Comparison of ENCODE assay signal across 8 mouse cellular contexts in genomic region chr13:34793816-34794215, GRCm38 (mm10). TPM values are rescaled to one million over a fixed set of nuclear protein-coding genes. Genes with fewer than 3 reads are reported as not detected.
DNase-seq lines count a peak whose midpoint lies in the region; ATAC-seq and TF ChIP-seq lines count a peak whose summit lies in the region.

No protein-coding gene starts in this region.

- WGBS in embryonic facial prominence, embryonic 11.5 days: 46% methylated on average over 2 of the region's 2 CpGs
- WGBS in stomach, postnatal 0 days: 30% methylated on average over 2 of the region's 2 CpGs

- TF ChIP-seq CTCF in testis, adult 2 months (IDR thresholded peaks at IDR 0.05; ENCODE audit: control insufficient read depth, insufficient read depth, insufficient replicate concordance, low read depth, low read length): peak; percentile 46; the same call in 1 of the 2 replicates
- peak; percentile 73 for TF ChIP-seq CTCF in stomach, postnatal 0 days (IDR thresholded peaks at IDR 0.05; ENCODE audit: low read depth)

- H3K27me3 ChIP-seq in testis, adult 2 months (ENCODE audit: control insufficient read depth, insufficient read depth, low read length): no peaks in the 10 kb centered on the region
- no peaks in the 10 kb centered on the region for H3K27me3 ChIP-seq in embryonic facial prominence, embryonic 11.5 days (ENCODE audit: control insufficient read depth, insufficient read depth, low read length)
- no peaks in the 10 kb centered on the region for H3K27me3 ChIP-seq in stomach, postnatal 0 days (ENCODE audit: control insufficient read depth, insufficient read depth, low read length)

- no peak overlapping the region for H3K4me2 ChIP-seq in embryonic facial prominence, embryonic 11.5 days (ENCODE audit: low read depth, low read length)
- H3K4me2 ChIP-seq in stomach, postnatal 0 days (replicated peaks; ENCODE audit: low read depth): no peak overlapping the region

- TF ChIP-seq EP300 in stomach, postnatal 0 days (optimal IDR thresholded peaks at IDR 0.05): no peak

- ATAC-seq in cerebellum, adult (ENCODE audit: insufficient number of reproducible peaks, low FRiP score, low TSS enrichment): no peak
- ATAC-seq in embryonic facial prominence, embryonic 11.5 days (replicated peaks; ENCODE audit: insufficient number of reproducible peaks, low FRiP score, low TSS enrichment, low read depth): no peak
- ATAC-seq in stomach, postnatal 0 days (ENCODE audit: low FRiP score, low TSS enrichment): no peak

- H3K4me1 ChIP-seq in testis, adult 2 months (ENCODE audit: control insufficient read depth, insufficient read depth, low read length): no peaks in the 10 kb centered on the region
- no peaks in the 10 kb centered on the region for H3K4me1 ChIP-seq in embryonic facial prominence, embryonic 11.5 days (ENCODE audit: control insufficient read depth, insufficient read depth, low read length)
- no peaks in the 10 kb centered on the region for H3K4me1 ChIP-seq in stomach, postnatal 0 days (replicated peaks; ENCODE audit: control insufficient read depth, insufficient read depth)

- no peaks in the 10 kb centered on the region for H3K9me3 ChIP-seq in embryonic facial prominence, embryonic 11.5 days (replicated peaks; ENCODE audit: control insufficient read depth, low read length)
- no peaks in the 10 kb centered on the region for H3K9me3 ChIP-seq in stomach, postnatal 0 days (ENCODE audit: control insufficient read depth, low read length)

- no peak overlapping the region for H3K4me3 ChIP-seq in testis, adult 2 months (ENCODE audit: control insufficient read depth, low read depth, low read length)
- no peak overlapping the region for H3K4me3 ChIP-seq in embryonic facial prominence, embryonic 11.5 days (ENCODE audit: low read depth, low read length)
- no peak overlapping the region for H3K4me3 ChIP-seq in stomach, postnatal 0 days (ENCODE audit: low read depth, low read length)

- no peak overlapping the region for H3K9ac ChIP-seq in embryonic facial prominence, embryonic 11.5 days (replicated peaks; ENCODE audit: low read length)
- H3K9ac ChIP-seq in stomach, postnatal 0 days (ENCODE audit: low read length): no peak overlapping the region

- TF ChIP-seq POLR2A in testis, adult 2 months (IDR thresholded peaks at IDR 0.05; ENCODE audit: control insufficient read depth, low read depth, low read length): no peak

- H3K36me3 ChIP-seq in testis, adult 2 months (ENCODE audit: control insufficient read depth, insufficient read depth, low read length): no peaks in the 10 kb centered on the region
- H3K36me3 ChIP-seq in embryonic facial prominence, embryonic 11.5 days (replicated peaks; ENCODE audit: control insufficient read depth, insufficient read depth, low read depth, low read length): no peaks in the 10 kb centered on the region
- no peaks in the 10 kb centered on the region for H3K36me3 ChIP-seq in stomach, postnatal 0 days (ENCODE audit: control insufficient read depth, insufficient read depth, low read length)

- DNase-seq in cerebellum, adult 11 months: peak; percentile 14
- no peak for DNase-seq in testis, postnatal 14 days (ENCODE audit: low spot score)
- peak; percentile 56 for DNase-seq in embryonic facial prominence, embryonic 11.5 days (ENCODE audit: low spot score)
- DNase-seq in kidney, postnatal 36 days: peak; percentile 77 to 91
- DNase-seq in lung, postnatal 36 days: peak; percentile 93
- peak; percentile 64 for DNase-seq in stomach, postnatal 0 days (ENCODE audit: low spot score)

- H3K27ac ChIP-seq in testis, adult 2 months (ENCODE audit: control insufficient read depth, insufficient read depth, low read depth, low read length): no peak overlapping the region
- H3K27ac ChIP-seq in embryonic facial prominence, embryonic 11.5 days (replicated peaks; ENCODE audit: low read depth, low read length): no peak overlapping the region
- no peak overlapping the region for H3K27ac ChIP-seq in stomach, postnatal 0 days (replicated peaks)

RNA-seq across cellular contexts. Expression of gene Fam50b, which starts 59.2 kb away (rescaled TPM):
- 228 and 274 TPM in 2 replicates for polyA plus RNA-seq in testis, adult 2 months (2012; rRNA removed)
- not detected in 2 replicates for polyA plus RNA-seq in embryonic facial prominence, embryonic 11.5 days (2014; fragmentation: Nextera tagmentation; extraction: Ambion mirVana)
- 0.07 TPM in 1 of 2 replicates, not detected in the other for polyA plus RNA-seq in stomach, postnatal 0 days (2015; fragmentation: Nextera tagmentation; extraction: Ambion mirVana)

Comparison
In these comparisons a context has a peak if more than half of its experiments do, and no peak if none do; other contexts are left out.
1. RNA of gene Fam50b, which starts 59.2 kb away (polyA plus RNA-seq): 228 to 274 TPM in testis, adult 2 months; 0.07 TPM in stomach, postnatal 0 days and not detected in embryonic facial prominence, embryonic 11.5 days; every median in the first group is over 100 times any median in the second.